Mouse (Mus musculus) heart, postnatal 0 days (tissue): Measurements from ENCODE around the gene Trim17. TPM values are rescaled to one million over a fixed set of nuclear protein-coding genes. Genes with fewer than 3 reads are reported as not detected.

Experiments
- ATAC-seq: fragments of 200-750 bp; cut with Nextera tagmentation; 2 replicates; pipeline ENCODE4 v1.8.0; 2017; ENCODE audit warnings: low read depth, moderate number of reproducible peaks, moderate library complexity; ENCODE audit not compliant: insufficient read depth
- DNase-seq: peaks from one replicate; pipeline ENCODE4 v3.0.0-alpha.2; 2016; ENCODE audit warnings: low spot score
- H3K27ac ChIP-seq: fragments of 300-500 bp; sonication (generic); 2 replicates; pipeline ENCODE4 v1.5.1; 2014; ENCODE audit warnings: low read depth, mild to moderate bottlenecking
- H3K27me3 ChIP-seq: fragments of 300-500 bp; sonication (generic); 2 replicates; pipeline ENCODE4 v1.6.1; 2014; ENCODE audit warnings: low read length, mixed read lengths; ENCODE audit not compliant: control insufficient read depth, insufficient read depth
- H3K36me3 ChIP-seq: fragments of 300-500 bp; sonication (generic); replicated peaks from 2 replicates; pipeline ENCODE4 v1.6.1; 2014; ENCODE audit warnings: low read length, mixed read lengths; ENCODE audit not compliant: control insufficient read depth, insufficient read depth
- H3K4me1 ChIP-seq: fragments of 300-500 bp; sonication (generic); 2 replicates; pipeline ENCODE4 v1.6.1; 2014; ENCODE audit warnings: antibody characterized with exemption; ENCODE audit not compliant: control insufficient read depth, insufficient read depth
- H3K4me2 ChIP-seq: fragments of 300-500 bp; sonication (generic); 2 replicates; pipeline ENCODE4 v1.6.1; 2014; ENCODE audit warnings: low read depth, mild to moderate bottlenecking, low read length, moderate library complexity
- H3K4me3 ChIP-seq: fragments of 300-500 bp; sonication (generic); 2 replicates; pipeline ENCODE4 v1.5.1; 2014; ENCODE audit warnings: low read depth, low read length
- H3K9ac ChIP-seq: fragments of 300-500 bp; sonication (generic); replicated peaks from 2 replicates; pipeline ENCODE4 v1.6.1; 2014; ENCODE audit warnings: low read depth, low read length, mixed read lengths
- H3K9me3 ChIP-seq: fragments of 300-500 bp; sonication (generic); replicated peaks from 2 replicates; pipeline ENCODE4 v1.6.1; 2016; ENCODE audit warnings: low read length; ENCODE audit not compliant: control insufficient read depth
- CTCF ChIP-seq: IDR thresholded peaks from 2 replicates; pipeline ENCODE4 v1.5.1; 2016; ENCODE audit warnings: antibody characterized with exemption, control low read depth, low read depth
- EP300 ChIP-seq: IDR thresholded peaks from 2 replicates; pipeline ENCODE4 v1.6.1; 2016; ENCODE audit warnings: antibody characterized with exemption, low read depth
- WGBS: fragments of 180-500 bp; shearing (Covaris S2); extraction: QIAGEN DNeasy Blood & Tissue Kit; methylation state at CpG from one replicate; pipeline ENCODE4 v1.1.7; 2014; 5-methylcytosine and 5-hydroxymethylcytosine counted together
- polyA plus RNA-seq: library from polyadenylated mRNA; unstranded; fragments of >200 nt; fragmentation: Nextera tagmentation; extraction: Ambion mirVana; gene quantifications from 2 replicates; pipeline ENCODE4 v1.2.1, GENCODE M21; 2015
- total RNA-seq: library from RNA; depleted of rRNA; stranded (reverse); fragments of >200 nt; gene quantifications from 2 replicates; pipeline ENCODE4 v1.2.3, GENCODE M21; 2014; ENCODE audit warnings: low replicate concordance

The Trim17 gene
- total and polyA plus RNA-seq, 2 experiments from 2014 or later, result 0.33 TPM; not detected in 1

DNA sequence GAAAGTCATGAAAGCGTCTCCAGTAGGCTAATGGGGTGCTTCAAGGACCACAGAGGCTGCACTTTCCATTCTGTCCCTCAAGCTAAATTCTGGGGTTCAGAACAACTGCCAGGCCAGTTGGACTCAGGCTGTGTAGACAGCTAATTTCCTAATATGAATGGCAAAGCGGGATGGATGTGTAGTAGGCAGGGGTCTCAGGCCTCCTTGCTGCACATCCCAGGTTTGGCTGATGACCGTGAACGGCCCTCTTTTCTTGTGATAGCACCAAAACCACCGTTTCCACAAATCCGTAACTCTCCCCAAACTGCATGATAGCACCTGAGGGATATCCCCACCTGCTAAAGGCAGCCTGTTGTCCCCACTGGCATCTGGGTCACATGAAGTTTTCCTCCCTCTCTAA, 4.1 kb downstream of the Trim17 start:
- Histone ChIP-seq H3K36me3 (peaks cover 18% of the 10 kb centered on the region; the same call in 1 of the 2 replicates), H3K27ac (no peak overlapping the region), H3K9ac (no peak overlapping the region), H3K27me3 (peaks cover 5% of the 10 kb centered on the region; the same call in 1 of the 2 replicates), H3K4me2 (no peak overlapping the region), H3K9me3 (no peaks in the 10 kb centered on the region), H3K4me1 (peaks cover 16% of the 10 kb centered on the region), H3K4me3 (no peak overlapping the region)
- ATAC-seq (no peak), DNase-seq (no peak)
- 89% methylated on average over 6 of the region's 6 CpGs for WGBS
- TF ChIP-seq CTCF, result no peak
- no peak for TF ChIP-seq EP300

DNA sequence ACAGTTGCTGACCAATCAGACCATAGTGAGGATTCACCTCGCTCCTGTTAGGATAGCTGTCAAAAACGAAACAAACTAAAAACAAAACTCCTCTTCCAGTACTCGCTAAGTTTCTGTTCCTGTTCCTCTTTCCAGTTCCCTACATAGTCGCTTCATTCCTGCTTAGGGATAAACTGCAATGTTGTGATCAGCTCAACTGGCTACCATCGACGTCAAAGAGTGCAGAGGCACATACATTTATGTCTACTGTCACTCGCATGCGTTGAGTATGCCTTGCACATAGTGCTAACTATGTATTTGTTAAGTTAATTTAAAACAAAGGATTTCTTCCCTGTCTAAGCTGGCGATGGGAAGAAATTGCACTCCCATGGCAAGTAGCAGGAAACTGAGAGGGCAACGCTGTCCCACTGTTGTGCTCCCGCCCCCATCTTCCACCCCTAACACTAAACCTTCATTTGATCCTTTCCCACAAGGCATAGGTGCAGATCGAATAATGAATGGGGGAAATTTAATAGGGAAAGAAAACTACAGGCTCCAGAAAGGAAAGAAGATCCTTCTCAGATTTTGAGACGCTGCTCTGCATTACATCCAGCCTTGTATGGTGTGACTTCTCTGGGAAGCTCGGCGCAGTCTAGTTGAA, 4.8 kb downstream of the Trim17 start:
- Histone ChIP-seq H3K9ac (0 out of 2 replicates have a peak overlapping the region, but pooled peaks have one; percentile 26), H3K27ac (no peak overlapping the region), H3K4me1 (peaks cover 12% of the 10 kb centered on the region), H3K4me2 (peak overlapping the region; percentile 71), H3K27me3 (peaks cover 5% of the 10 kb centered on the region; the same call in 1 of the 2 replicates), H3K9me3 (no peaks in the 10 kb centered on the region), H3K36me3 (peaks cover 18% of the 10 kb centered on the region; the same call in 1 of the 2 replicates), H3K4me3 (peak overlapping the region; percentile 49)
- ATAC-seq, result no peak
- no peak for DNase-seq
- WGBS, result 33% methylated on average over 15 of the region's 15 CpGs
- TF ChIP-seq EP300 (no peak), CTCF (no peak)

DNA sequence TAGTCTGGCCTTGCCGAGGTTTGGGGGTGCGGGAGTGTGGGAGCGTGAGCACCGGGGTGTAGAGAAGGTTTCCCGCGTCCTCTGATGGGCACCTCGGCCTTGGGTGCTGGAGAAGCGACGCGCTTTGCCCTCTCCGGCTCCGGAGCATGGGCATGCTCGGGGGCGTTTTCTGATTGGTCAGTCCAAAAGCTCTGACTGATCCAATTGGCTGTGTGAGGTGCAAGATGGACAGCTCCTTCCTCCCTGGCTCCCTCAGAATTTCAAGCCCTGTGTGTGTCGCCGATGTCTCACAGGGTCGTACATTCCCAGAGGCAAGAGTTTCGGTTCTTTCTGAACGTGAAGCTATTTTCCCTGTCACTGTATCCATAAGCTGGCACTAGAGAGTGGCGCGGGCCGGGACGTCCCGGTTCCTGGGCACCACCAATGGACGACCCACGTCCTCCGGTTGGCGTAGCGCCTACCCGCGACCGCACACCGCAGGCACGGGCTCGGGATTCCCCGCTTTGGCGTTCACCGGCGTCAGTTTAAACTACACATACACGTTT, 5.5 kb downstream of the Trim17 start:
- Histone ChIP-seq H3K9ac (0 out of 2 replicates have a peak overlapping the region, but pooled peaks have one; percentile 26), H3K27ac (no peak overlapping the region)

DNA sequence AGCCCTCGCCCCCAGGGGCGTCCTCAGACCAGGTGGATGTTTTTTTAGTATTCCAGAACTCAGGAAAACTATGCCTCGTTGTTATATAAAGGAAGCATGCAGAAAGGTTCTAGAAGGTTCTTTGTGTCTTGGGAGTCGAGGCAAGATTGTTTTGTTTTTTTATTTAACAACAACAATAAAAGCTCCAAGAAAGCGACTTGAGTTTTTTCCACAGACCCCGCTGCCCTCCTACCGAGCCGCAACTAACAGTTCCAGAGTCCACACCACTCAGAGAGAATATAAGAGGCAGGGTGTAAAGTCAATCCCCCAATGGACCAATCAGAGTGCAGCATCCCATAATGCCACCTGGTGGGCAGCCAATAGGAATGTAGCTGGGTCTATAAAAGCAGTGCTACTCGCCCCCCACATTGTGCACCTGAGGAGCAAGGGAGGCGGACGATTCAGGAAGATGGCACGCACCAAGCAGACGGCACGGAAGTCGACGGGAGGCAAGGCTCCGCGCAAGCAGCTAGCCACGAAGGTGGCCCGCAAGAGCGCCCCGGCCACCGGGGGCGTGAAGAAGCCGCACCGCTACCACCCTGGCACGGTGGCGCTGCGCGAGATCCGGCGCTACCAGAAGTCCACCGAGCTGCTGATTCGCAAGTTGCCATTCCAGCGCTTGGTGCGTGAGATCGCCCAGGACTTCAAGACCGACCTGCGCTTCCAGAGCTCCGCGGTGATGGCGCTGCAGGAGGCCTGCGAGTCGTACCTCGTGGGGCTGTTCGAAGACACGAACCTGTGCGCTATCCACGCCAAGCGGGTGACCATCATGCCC, 7.1 kb downstream of the Trim17 start:
- peaks cover 6% of the 10 kb centered on the region for H3K4me1 ChIP-seq
- H3K27ac ChIP-seq, result no peak overlapping the region
- H3K27me3 ChIP-seq, result peaks cover 5% of the 10 kb centered on the region; the same call in 1 of the 2 replicates
- ATAC-seq (no peak), DNase-seq (peak; percentile 3)
- H3K36me3 ChIP-seq, result peaks cover 14% of the 10 kb centered on the region; the same call in 1 of the 2 replicates
- TF ChIP-seq EP300 (no peak), CTCF (no peak)
- WGBS, result 51% methylated on average over 50 of the region's 50 CpGs
- H3K9ac ChIP-seq, result no peak overlapping the region
- no peaks in the 10 kb centered on the region for H3K9me3 ChIP-seq
- no peak overlapping the region for H3K4me3 ChIP-seq
- H3K4me2 ChIP-seq, result no peak overlapping the region

More for the DNA sequence above, 5.5 kb downstream of the Trim17 start:
- TF ChIP-seq CTCF, result peak; percentile 24; the same call in 1 of the 2 replicates
- no peak for TF ChIP-seq EP300
- peak; percentile 76 for ATAC-seq
- peak; percentile 88 for DNase-seq
- Histone ChIP-seq H3K27me3 (peaks cover 5% of the 10 kb centered on the region; the same call in 1 of the 2 replicates), H3K4me1 (peaks cover 12% of the 10 kb centered on the region), H3K4me3 (peak overlapping the region; percentile 49), H3K9me3 (no peaks in the 10 kb centered on the region), H3K36me3 (peaks cover 18% of the 10 kb centered on the region; the same call in 1 of the 2 replicates), H3K4me2 (peak overlapping the region; percentile 71)
- WGBS, result under 1% methylated on average over 40 of the region's 40 CpGs

DNA sequence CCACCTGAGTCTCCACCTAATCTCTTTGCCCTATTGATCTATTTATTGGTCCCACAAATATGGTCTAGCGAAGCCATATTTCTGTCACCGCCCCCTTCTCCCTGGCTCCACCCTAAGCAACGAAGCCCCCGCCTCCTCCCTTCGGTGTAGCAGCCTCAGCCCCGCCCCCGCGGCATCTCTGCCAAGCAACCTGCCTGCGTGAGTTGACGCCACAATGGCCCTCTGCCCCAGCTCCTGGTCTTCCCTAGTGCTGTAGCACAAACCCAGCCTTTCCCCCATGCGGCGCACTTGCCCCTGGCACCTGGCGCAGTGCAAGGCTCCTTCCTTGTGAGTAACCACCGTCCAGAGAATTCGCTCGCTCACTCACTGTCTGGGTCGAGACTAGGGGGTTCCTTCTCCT, 9.1 kb downstream of the Trim17 start:
- ATAC-seq, result no peak
- no peak overlapping the region for H3K4me2 ChIP-seq
- 37% methylated on average over 17 of the region's 17 CpGs for WGBS
- H3K27me3 ChIP-seq, result peaks cover 5% of the 10 kb centered on the region; the same call in 1 of the 2 replicates
- no peak overlapping the region for H3K9ac ChIP-seq
- DNase-seq, result no peak
- no peaks in the 10 kb centered on the region for H3K4me1 ChIP-seq
- TF ChIP-seq EP300, result no peak
- TF ChIP-seq CTCF, result no peak
- no peaks in the 10 kb centered on the region for H3K9me3 ChIP-seq
- H3K27ac ChIP-seq, result no peak overlapping the region
- no peak overlapping the region for H3K4me3 ChIP-seq
- no peaks in the 10 kb centered on the region for H3K36me3 ChIP-seq
